Mouse (Mus musculus): ENCODE measurements around the gene Atad5.

Gene Atad5

DNA sequence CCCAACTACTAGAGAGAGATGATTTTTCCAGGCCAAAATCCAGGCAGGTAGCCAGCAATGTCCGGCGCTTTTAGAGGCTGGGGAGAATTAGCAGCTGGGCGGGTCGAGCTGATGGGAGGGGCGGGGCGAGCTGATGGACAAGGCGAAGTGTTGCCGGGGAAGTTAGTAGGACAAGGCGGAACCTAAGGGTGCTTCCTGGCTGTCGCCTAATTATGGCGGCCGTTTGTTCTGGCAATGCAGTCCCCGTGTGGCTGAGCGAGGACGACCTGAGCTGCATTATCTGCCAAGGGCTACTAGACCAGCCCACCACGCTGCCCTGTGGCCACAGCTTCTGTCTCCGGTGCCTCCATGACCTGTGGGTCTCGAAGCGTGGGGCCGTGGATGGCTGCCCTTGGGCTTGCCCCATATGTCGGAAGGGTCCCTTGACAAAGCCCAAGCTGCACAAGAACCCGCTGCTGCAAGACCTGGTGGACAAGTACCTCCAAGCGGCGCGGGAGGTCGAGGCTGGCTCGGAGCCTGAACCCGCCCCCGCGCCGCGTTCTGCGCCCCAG, 94.6 kb downstream of the Atad5 start, which contains the start of gene Rnf135:
Gene Rnf135 (plus strand): TSS at position 147 of the 551 bp plus-strand sequence.
- peak; percentile 88 for DNase-seq

GRCm38 (mm10) chr11:80184531-80185071, 95.4 kb downstream of the Atad5 start:
- no peak for DNase-seq

All from cerebellum, adult 8-10 months (tissue).